Mouse (Mus musculus) lung, postnatal 14 days (tissue): ENCODE results near the gene Gm49336.

Source experiments
- DNase-seq: peaks from one replicate; pipeline ENCODE4 v3.0.0; 2021

The Gm49336 gene

DNA sequence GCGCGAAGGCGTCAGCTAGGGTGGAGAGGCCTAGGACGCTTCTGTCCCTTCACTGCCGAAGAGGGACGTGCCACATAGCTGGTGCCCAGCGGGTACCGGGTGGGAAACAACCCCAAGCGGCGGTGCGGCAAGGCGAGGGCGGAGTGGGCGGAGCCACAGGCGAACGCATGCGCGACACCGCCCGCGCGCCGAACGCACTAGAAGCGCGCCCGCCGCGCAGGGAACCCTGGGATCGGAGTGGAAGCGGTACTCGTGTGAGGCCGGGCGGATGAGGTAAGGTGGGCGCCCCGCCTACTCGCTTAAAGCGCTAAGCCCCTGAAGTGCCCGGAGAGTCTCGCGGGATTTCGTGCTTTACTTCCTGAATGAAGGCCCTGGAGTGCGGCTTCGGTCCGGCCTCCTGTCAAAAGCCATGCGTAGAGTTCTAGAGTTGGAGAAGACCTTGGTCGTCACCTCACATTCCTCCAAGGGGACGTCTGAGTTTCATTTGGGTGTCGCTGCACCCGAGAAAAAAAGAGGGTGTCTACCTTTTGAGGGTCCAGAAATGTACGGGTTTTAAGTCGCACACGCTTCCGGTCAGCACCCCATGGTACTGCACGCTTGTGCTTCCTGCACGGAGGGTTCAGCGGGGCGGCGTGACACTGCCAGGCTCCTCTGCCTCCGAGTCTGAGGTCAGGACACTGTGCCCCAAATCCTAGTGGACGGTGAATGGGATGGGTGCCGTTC, at the start of gene Gm49336, which contains the start of gene Nupl1:
Gm49336 (minus strand) TSS at position 227 of the 723 bp plus-strand sequence.
Nupl1 (minus strand) TSS at position 151 of the 723 bp plus-strand sequence.
- DNase-seq: peak; percentile 98

DNA sequence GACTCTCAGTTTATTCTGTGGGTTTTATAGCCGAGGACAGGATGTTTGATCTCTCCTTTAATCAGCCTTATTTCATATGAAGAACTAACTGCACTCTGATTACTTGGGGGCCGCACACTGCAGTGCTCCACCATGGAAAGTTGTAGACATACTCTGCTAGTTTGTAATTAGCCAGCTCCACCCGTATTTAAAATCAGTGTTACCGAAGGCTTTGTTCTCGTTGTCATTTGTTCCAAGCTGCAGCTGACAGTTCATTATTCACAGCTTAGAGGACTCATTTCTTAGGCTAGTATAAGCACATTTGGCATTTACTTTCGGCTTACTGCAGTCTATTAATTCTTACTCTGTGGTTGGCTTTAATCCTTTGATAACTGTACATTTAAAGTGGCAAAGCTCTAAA, 49.7 kb upstream of the Gm49336 start:
- DNase-seq: no peak

DNA sequence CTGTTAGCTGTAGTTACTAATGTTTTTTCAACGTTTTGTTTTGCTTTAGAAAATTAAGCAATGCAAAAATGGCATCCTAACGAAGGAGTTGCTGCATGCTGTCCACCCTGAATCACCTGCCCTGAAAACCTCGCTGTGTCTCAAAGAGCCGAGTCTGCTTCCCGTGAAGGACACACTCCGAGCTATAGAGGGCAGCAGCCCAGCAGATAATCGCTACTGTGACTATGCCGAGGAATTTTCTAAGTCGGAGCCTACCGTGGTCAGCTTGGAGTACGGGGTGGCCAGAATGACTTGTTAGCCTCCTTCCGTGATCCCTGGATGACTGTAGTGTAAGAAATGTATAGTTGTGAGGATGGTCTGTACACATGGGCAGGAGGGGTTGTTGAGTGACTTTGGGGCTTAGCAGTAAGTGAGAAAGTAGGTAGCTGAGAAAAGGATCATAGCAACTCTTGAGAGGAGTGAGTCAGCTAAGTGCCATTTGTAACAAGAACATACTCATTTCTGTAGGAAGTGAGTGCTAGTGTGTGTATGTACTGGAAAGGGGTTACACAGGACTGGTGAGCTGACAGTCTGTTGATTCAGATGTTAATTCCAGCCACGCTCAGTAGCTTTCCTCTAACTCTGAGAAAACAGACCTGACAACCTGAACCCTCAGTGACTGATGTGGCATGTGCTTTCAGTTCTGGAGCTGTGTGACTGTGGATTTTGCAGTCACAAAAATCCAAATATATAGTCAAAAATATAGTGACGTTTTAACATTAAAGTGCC, 49.1 kb upstream of the Gm49336 start:
- DNase-seq: no peak

DNA sequence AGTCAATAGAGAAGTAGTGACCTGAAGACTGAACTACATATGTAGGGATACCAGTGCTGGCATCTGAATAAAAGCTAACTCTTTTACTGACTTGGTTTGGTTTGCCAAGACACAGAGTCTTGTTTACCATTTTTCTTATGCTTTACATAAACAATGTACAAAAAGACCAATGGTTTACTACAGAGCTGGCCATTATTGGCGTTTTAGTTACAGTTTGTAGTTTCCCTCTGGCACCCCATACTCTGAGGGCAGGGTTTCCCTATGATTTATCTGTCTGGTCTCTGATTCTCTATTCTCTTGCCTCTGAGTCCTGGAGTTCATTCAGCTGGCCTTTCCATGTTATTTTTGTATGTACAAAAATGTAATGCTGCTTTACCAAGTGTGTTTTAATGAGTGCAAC, 44.2 kb upstream of the Gm49336 start:
- no peak for DNase-seq

DNA sequence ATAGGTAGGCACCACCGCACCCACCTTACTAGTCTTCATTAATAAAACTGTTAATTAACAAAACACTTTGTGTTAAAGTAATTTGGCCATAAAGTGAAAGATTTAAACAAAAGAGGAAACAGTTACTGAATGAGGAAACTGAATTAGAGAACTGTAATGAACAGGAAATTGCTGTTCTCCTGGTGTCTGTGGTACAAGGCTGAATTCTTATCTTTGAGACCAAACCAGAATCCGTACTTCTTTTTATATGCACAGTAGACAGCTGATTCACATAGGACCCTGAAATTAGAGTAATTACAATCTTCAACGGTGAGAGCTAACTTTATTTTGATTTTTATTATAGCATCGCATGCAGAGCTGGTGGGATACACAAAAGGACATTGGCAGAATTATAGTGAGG, 39.1 kb upstream of the Gm49336 start:
- no peak for DNase-seq

DNA sequence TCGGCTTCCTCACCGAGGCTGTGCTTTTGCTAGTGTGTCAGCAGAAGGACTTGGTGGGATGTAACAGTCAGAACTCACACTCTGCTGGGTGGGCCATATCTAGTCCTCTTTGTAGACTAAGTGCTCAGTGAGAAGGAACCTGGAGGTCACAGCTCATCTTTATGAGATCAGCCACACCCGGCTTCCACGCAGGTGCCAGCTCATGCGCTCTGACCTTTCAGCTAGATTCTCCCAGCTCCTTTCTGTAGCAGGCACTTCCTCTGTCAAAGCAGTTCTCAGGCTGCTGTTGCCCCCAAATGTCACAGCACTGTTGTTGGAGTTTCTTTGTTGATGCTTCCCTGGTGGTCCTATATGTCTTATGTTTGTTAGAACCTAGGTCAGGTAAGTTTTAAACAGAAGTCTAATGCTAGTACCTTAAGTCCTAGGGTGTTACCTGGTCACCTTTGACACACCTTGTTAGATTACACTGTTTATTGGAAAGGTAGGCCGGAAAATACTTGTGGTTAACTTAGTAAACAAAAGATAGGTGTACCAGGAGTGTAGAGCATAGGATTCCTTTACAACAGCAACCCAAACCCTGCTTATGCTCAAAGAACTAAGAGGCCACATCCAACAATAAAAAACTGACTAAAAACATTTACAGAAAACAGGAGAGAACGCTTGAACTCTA, 35.0 kb upstream of the Gm49336 start:
- DNase-seq: no peak

DNA sequence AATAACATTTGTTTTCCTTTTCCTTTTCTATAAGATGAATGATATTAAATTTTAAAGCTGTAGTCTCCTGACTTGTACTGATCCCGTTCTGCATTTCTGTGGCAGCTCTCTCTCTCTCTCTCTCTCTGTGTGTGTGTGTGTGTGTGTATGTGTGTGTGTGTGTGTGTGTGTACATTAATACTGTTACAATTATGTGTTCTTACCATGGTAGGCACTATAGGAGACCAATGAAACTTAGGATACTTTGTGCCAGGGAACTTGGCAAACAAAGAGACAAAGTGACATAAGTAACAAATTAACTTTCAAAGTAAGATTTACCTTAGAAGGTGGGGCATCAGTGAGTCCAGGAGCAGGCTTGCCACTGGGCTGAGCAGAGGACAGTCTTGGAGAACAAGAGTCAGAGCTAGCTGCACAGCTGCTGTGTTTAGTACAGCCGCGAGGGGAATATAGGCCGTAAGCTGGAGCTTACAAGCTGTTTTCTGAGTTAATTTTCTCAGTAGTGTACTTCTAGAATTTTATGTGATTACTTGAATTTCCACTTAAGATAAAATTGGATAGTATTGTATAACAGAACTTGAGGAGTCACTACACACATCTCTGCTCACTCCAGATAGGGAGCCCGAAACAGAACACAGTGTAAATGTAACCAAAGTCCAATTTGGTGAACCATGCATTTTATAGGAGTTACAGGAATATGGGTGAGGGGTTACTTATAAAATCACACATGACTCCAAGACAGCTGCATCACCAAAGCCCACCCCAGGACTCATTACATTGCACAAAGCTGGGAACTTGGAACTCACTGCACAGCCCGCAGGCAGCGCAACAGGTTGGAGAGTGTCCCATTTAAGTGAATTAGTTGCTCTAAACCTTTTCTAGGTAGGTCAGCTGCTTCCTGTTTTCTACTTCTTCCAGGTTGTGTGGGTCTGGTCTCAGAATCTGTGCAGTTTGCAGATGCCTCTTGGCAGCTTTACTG, 24.3 kb upstream of the Gm49336 start:
- no peak for DNase-seq

DNA sequence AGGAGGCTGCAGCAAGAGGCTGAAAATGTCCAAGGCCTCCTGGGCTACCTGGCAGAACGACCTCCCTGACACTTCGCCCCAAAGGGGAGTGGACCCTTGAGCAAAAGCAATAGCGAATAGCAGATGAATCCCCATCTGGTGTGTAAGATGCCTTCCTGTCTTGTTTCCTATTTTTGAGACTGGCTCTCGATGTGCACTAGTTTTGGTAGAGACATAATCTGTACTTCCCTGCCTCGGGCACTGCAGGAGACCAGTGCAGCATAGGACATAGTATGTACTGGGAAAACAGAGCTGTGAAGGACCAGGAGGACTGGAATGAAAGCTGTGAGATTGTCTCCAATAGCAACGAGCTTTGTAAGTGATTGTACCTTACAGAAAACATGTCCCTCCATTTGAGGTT, 22.0 kb upstream of the Gm49336 start:
- DNase-seq: no peak

DNA sequence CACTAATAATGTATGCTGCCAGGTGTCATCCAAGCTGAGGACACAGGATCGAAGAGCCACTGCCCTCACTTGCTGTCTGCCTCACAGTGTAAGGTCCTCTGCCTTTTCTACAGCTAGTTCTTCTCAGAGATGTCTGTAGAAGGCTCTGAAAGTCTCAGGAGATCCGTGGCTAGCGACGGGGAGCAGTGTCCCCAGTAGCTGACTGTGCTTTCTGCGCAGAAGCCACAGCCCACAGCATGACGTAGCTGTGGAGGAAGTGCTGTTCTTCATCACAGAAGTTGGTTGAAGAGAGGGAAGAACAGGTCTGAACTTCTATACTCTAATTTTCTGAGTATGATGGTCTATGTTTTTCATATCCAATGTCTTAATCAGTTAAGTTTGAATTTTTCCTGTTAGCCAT, 18.0 kb upstream of the Gm49336 start:
- no peak for DNase-seq

DNA sequence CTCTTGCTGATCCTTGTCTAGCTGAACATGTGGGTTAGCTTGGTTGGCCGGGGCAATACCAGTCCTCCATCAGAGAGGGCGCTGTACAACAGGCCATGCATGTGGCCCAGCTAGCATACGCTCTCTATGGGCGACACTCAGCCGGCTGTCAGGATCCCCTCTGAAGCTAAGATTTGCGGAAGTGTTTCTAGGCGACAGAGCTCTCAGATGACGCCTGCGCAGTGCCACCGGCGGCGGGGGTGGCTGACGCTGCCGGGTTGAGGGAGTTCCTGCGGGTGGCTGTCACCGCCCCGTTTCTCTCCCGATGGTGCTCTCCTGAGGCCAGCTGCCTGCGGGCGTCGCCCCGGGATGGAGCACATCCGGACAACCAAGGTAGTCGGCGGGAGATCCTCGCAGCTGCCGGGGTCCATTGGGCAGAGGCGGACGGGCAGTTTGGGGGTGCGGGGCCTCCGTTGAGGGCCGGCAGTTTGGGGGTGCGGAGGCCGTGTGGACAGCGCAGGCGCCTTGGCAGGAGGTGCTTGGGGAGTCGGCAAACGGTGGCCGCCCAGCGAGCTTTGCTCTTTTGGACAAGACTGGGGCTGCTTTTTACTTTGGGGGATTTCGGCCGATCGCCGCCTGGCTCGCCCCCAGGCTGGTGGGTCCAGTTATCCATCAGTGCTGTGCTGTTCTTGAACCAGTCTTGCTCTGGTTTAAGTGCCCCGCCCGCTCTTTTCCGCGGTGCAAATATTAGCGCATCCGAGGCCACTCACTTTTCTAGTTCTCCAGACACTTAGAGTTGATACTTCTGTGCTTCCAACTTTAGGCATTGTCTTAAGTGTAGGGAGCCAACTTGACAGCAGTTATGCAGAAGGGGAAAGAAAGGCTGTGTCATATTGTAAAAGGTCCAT, 13.9 kb upstream of the Gm49336 start, which contains the start of gene Mtmr6:
Mtmr6 (plus strand) TSS at position 239 of the 887 bp plus-strand sequence.
- peak; percentile 94 for DNase-seq

DNA sequence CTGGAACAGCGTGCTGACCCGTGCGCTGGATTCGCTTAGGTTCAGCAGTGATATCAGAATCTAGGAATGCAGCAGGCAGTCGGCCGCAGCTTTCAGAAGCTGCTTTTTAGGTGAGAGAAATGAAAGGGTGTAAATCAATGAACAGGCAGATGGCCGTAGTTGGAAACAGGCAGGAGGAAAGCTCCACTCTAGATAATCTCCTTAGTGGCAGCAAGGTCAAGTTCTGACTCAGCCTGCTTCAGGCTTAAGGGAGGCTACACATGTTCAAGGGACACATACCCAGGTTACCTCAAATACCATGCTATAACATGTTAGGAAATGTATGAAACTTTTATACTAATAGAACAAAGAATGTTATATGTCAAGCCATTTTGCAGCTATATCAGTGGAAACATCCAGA, 11.0 kb upstream of the Gm49336 start:
- no peak for DNase-seq

DNA sequence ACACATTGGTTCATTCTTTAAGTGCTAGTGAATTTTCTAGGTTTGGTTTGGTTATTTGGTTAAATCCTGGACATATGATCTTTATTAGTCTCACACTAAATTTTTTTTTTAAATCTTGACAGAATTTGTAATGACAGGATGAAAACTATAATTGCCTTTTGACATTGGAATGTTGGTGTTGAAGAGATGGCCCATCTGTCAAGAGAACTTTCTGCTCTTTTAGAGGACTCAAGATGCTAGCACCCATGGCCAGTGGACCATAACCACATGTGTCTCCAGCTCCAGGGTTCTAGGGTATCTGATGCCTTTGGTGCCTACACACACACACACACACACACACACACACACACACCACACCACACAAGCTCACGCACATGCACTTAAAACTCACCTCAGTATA, 6.5 kb upstream of the Gm49336 start:
- DNase-seq: peak; percentile 29

DNA sequence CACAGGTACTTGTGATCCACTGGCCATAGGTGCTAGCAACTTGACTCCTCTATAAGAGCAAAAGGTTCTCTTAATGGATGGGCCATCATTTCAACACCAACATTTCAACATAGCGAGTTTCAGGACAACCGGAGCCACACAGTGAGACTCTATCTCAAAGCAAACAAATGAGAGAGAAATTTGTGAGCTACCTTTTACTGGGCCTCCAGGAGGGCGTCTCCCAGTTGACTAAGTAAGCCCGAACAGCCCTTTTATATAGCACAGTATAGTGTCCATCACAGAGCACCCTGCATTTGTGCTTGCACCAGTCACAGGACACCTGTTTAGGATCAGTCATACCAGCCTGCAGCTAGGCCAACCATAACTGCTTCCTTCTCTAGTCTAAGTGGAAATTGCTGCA, 5.8 kb upstream of the Gm49336 start:
- no peak for DNase-seq

DNA sequence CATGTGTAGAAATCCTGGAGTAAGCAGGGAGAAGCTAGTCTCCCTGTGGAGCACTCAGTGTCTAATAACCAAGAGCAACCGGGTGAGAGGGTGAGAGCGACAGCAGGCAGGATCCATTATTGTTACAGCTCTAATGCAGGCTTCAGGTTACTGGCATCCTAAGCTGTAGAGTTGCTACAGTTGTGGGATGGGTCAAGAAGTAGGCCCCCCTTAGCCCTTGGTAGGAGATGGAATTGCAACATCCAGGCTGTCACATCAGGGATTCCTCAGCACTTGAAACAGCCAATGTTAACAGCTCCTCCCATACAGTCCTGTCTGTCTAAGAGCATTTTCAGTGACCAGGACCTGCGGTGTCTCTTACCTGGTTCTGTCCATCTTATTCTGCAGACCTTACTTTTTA, 5.0 kb upstream of the Gm49336 start:
- DNase-seq: no peak

DNA sequence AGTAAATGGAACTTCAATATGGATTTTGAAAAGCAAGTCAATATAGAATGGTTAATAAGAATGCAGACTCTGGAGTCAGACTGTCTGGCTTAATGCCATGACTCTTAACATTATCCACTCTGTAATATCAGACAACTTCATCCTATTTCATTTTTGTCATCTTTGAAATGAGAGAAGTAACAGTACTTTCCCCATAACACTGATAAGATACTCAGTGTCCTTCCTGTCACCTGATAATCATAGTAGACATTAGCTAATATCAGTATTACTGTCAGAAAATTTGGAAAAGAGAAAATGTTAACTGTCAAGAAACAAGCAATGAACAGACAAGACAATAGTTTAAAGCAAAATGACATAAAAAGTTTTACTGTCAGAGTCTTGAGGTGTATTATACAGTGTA, 3.5 kb upstream of the Gm49336 start:
- no peak for DNase-seq

DNA sequence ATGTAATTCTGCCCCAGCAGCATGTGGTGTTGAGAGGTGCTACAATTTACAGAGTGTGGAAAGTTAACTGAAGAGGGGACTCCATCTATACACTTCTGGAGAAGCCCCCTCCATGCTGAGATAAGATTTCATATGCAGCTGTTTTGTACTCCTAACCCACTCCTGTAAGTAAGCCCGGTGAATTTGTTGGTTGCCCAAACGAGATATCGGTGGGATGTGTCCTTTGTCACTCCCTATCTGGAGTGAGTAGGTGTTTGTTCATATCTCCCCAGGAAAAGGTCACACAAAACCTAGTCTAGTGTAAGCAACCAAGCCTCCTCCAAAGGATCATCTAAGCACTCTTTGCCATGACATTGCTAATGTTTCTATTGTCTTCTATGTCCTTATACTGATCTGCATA, 2.2 kb upstream of the Gm49336 start:
- DNase-seq: no peak

DNA sequence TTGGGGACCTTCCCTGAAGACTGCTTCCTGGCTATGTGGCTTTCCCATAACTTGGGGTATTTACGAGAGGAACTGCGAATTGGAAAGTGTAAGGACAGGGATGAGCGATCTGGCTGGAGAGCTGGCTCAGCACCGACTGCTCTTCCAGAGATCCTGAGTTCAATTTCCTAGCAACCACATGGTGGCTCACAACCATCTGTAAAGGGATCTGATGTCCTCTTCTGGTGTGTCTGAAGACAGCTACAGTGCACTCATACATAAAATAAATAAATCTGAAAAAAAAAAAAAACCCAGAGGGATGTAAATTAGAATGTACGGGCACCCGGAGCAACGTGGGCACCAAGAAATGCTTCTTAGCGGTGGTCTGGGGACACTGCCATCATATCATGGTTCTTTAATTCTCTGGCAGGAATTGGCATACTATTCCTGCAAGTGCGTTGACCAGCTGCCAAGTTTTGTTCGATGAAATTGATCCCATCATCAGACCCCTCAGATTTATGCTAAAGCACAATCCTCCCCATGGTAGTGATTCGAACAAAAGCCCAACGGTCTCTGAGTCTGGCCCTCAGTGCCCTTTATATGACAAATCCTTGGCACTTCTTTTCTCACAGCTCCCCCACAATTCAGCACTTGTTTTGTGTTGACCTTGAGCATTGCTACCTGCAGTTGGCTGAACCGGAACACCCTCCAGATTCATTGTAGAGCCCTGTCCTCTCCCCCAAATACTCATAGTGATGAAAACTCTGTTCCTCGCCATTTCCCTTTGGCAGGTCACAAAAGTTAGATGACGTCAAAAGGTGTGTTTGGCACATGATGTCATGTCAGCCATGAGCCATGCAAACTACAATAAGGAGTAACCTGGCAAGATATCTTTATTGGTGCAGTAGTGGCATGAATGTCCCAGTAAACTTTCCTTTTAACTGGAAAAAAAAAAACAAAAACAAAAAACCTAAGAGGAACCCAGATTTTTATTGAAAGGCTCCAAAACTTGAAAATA, 995 bp upstream of the Gm49336 start:
- DNase-seq: no peak

DNA sequence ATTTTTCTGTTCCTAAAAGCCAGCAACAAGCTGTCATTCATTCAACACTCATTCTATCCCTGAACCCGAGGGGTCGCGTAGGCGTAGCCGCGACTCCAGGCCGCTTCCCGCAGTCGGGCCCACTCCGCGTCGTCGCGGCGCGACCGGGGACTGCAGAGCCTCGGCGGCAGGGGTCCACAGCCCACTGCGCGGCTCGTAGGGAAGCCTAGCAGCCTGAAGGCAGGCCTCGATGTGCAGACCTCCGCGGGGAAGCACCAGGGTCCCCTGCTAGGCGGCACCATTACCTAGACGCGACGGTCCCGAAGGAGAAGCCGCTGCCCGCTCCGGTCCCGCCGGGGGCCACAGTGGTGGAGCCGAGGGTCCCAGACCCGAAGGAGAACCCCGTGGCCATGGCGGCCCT, 428 bp downstream of the Gm49336 start:
- DNase-seq: no peak

DNA sequence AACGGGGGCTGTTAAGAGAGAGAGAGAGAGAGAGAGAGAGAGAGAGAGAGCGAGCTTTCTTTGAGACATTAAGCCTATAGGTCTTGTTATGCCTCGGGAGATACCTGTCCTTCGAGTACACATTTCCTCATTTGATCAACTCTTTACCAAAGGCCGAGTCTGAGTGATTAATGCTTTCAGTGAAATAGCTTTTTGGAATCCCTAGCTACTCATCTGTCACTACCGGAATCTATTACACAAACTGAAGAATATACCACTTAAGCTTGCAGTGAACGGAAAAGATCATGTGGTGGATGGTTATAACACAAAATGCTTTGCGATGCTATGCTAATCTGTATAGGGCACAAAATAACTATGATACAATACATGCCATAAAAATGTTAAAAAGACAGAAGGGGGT, 941 bp downstream of the Gm49336 start:
- DNase-seq: no peak

DNA sequence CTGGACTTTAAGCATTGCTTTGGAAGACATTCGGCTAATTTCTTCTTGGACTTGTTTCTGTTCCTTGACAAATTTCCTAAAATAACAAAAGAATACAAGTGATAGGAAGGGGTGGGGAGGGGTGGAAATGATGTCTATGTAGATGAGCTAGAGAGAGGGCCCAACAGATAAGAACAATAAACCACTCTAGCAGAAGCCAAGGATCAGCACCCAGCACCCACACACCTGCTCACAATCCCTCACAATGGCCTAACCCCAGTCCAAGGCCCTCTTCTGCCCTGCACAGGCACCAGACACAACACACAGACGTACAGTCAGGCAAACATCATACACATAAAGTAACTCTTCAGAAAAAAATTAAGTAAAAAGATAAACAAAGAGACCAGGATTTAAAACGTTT, 12.8 kb downstream of the Gm49336 start:
- no peak for DNase-seq
